Mouse (Mus musculus) bone marrow macrophage, adult 2 months (primary cell): ENCODE measurements around the gene Iqcf3.

Experiments used
- CTCF ChIP-seq: IDR thresholded peaks from 2 replicates; pipeline ENCODE4 v1.5.1; 2012; ENCODE audit warnings: low read depth, mild to moderate bottlenecking, low read length, moderate library complexity
- POLR2A ChIP-seq: IDR thresholded peaks from 2 replicates; pipeline ENCODE4 v1.6.1; 2012; ENCODE audit warnings: mild to moderate bottlenecking, low read depth, low read length, borderline replicate concordance

DNA sequence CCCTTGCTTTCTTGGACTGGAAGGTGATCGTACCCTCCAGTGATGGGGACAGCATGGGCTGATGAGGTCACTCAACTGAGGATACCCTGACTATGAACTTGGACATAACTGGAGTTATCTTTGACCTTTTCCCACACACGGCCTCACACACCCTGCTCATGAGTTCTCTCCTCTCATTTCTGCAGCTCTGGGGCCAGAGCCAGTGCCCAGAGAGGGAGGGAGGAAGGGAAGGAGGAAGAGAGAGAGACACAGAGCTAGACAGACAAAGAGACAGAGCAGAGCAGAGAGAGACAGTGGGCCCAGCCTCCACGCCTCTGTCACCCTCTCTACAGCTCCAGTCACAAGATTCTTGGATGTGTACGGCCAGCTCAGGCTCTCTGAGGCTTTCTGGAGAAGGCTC lies 89.1 kb downstream of the Iqcf3 start:
- TF ChIP-seq CTCF: no peak
- TF ChIP-seq POLR2A: no peak
